Mouse (Mus musculus): Measurements from ENCODE around the gene Arntl. TPM values are rescaled to one million over a fixed set of nuclear protein-coding genes. Genes with fewer than 3 reads are reported as not detected.

Gene Arntl
- polyA plus RNA-seq, 1 experiment from 2014 or later, result 12.4 TPM

GRCm38 (mm10) chr7:113241901-113242661, 34.8 kb downstream of the Arntl start:
- Histone ChIP-seq H3K4me1 (ENCODE audit: control insufficient read depth, insufficient read depth, low read length) (peaks cover 42% of the 10 kb centered on the region), H3K4me3 (ENCODE audit: low read length) (no peak overlapping the region), H3K36me3 (ENCODE audit: control insufficient read depth, insufficient read depth) (no peaks in the 10 kb centered on the region), H3K4me2 (ENCODE audit: low read depth, low read length) (no peak overlapping the region), H3K27ac (ENCODE audit: low read length) (peak overlapping the region; percentile 70), H3K9ac (ENCODE audit: low read length) (0 out of 2 replicates have a peak overlapping the region, but pooled peaks have one; percentile 12), H3K9me3 (replicated peaks; ENCODE audit: control insufficient read depth, low read length) (no peaks in the 10 kb centered on the region), H3K27me3 (ENCODE audit: control insufficient read depth, insufficient read depth, low read length) (no peaks in the 10 kb centered on the region)
- ATAC-seq (replicated peaks; ENCODE audit: extremely low read depth, insufficient read depth, low FRiP score), result no peak; the same call in 1 of the 2 replicates
- 52% methylated on average over 12 of the region's 12 CpGs for WGBS

GRCm38 (mm10) chr7:113242688-113243087, 35.4 kb downstream of the Arntl start:
- Histone ChIP-seq H3K36me3 (ENCODE audit: control insufficient read depth, insufficient read depth) (no peaks in the 10 kb centered on the region), H3K4me3 (ENCODE audit: low read length) (no peak overlapping the region), H3K9me3 (replicated peaks; ENCODE audit: control insufficient read depth, low read length) (no peaks in the 10 kb centered on the region), H3K27me3 (ENCODE audit: control insufficient read depth, insufficient read depth, low read length) (no peaks in the 10 kb centered on the region), H3K9ac (ENCODE audit: low read length) (0 out of 2 replicates have a peak overlapping the region, but pooled peaks have one; percentile 12), H3K4me1 (ENCODE audit: control insufficient read depth, insufficient read depth, low read length) (peaks cover 42% of the 10 kb centered on the region), H3K4me2 (ENCODE audit: low read depth, low read length) (no peak overlapping the region), H3K27ac (ENCODE audit: low read length) (peak overlapping the region; percentile 70)
- ATAC-seq (replicated peaks; ENCODE audit: extremely low read depth, insufficient read depth, low FRiP score), result no peak
- 30% methylated on average over 6 of the region's 6 CpGs for WGBS

GRCm38 (mm10) chr7:113245144-113245543, 37.9 kb downstream of the Arntl start:
- no peaks in the 10 kb centered on the region for H3K27me3 ChIP-seq (ENCODE audit: control insufficient read depth, insufficient read depth, low read length)
- no peaks in the 10 kb centered on the region for H3K36me3 ChIP-seq (ENCODE audit: control insufficient read depth, insufficient read depth)
- no peak overlapping the region for H3K4me3 ChIP-seq (ENCODE audit: low read length)
- no peak for ATAC-seq (replicated peaks; ENCODE audit: extremely low read depth, insufficient read depth, low FRiP score)
- no peak overlapping the region for H3K27ac ChIP-seq (ENCODE audit: low read length)
- H3K9ac ChIP-seq (ENCODE audit: low read length), result no peak overlapping the region
- no peak overlapping the region for H3K4me2 ChIP-seq (ENCODE audit: low read depth, low read length)
- H3K9me3 ChIP-seq (replicated peaks; ENCODE audit: control insufficient read depth, low read length), result no peaks in the 10 kb centered on the region
- 73% methylated on average over 5 of the region's 5 CpGs for WGBS
- peaks cover 46% of the 10 kb centered on the region for H3K4me1 ChIP-seq (ENCODE audit: control insufficient read depth, insufficient read depth, low read length)

GRCm38 (mm10) chr7:113246512-113246911, 39.2 kb downstream of the Arntl start:
- H3K4me3 ChIP-seq (ENCODE audit: low read length), result no peak overlapping the region
- ATAC-seq (replicated peaks; ENCODE audit: extremely low read depth, insufficient read depth, low FRiP score), result no peak
- 78% methylated on average over 4 of the region's 4 CpGs for WGBS
- H3K27ac ChIP-seq (ENCODE audit: low read length), result no peak overlapping the region
- peaks cover 44% of the 10 kb centered on the region for H3K4me1 ChIP-seq (ENCODE audit: control insufficient read depth, insufficient read depth, low read length)
- no peak overlapping the region for H3K9ac ChIP-seq (ENCODE audit: low read length)
- no peaks in the 10 kb centered on the region for H3K36me3 ChIP-seq (ENCODE audit: control insufficient read depth, insufficient read depth)
- H3K9me3 ChIP-seq (replicated peaks; ENCODE audit: control insufficient read depth, low read length), result no peaks in the 10 kb centered on the region
- H3K27me3 ChIP-seq (ENCODE audit: control insufficient read depth, insufficient read depth, low read length), result no peaks in the 10 kb centered on the region
- no peak overlapping the region for H3K4me2 ChIP-seq (ENCODE audit: low read depth, low read length)

- Histone ChIP-seq H3K4me2 (ENCODE audit: low read depth, low read length) (no peak overlapping the region), H3K4me3 (ENCODE audit: low read length) (no peak overlapping the region), H3K4me1 (ENCODE audit: control insufficient read depth, insufficient read depth, low read length) (peaks cover 44% of the 10 kb centered on the region), H3K27me3 (ENCODE audit: control insufficient read depth, insufficient read depth, low read length) (no peaks in the 10 kb centered on the region), H3K27ac (ENCODE audit: low read length) (no peak overlapping the region), H3K36me3 (ENCODE audit: control insufficient read depth, insufficient read depth) (no peaks in the 10 kb centered on the region), H3K9me3 (replicated peaks; ENCODE audit: control insufficient read depth, low read length) (no peaks in the 10 kb centered on the region), H3K9ac (ENCODE audit: low read length) (no peak overlapping the region)
- 70% methylated on average over 5 of the region's 5 CpGs for WGBS
- ATAC-seq (replicated peaks; ENCODE audit: extremely low read depth, insufficient read depth, low FRiP score), result no peak
Measured at GRCm38 (mm10) chr7:113247167-113247566, 39.9 kb downstream of the Arntl start.

- Histone ChIP-seq H3K9me3 (replicated peaks; ENCODE audit: control insufficient read depth, low read length) (no peaks in the 10 kb centered on the region), H3K4me2 (ENCODE audit: low read depth, low read length) (peak overlapping the region; percentile 36), H3K27ac (ENCODE audit: low read length) (peak overlapping the region; percentile 97), H3K4me3 (ENCODE audit: low read length) (no peak overlapping the region), H3K27me3 (ENCODE audit: control insufficient read depth, insufficient read depth, low read length) (no peaks in the 10 kb centered on the region), H3K9ac (ENCODE audit: low read length) (no peak overlapping the region), H3K4me1 (ENCODE audit: control insufficient read depth, insufficient read depth, low read length) (peaks cover 39% of the 10 kb centered on the region), H3K36me3 (ENCODE audit: control insufficient read depth, insufficient read depth) (no peaks in the 10 kb centered on the region)
- no peak; the same call in 1 of the 2 replicates for ATAC-seq (replicated peaks; ENCODE audit: extremely low read depth, insufficient read depth, low FRiP score)
- 43% methylated on average over 16 of the region's 16 CpGs for WGBS
Measured at GRCm38 (mm10) chr7:113249134-113249825, 42.0 kb downstream of the Arntl start.

- Histone ChIP-seq H3K36me3 (ENCODE audit: control insufficient read depth, insufficient read depth) (no peaks in the 10 kb centered on the region), H3K4me3 (ENCODE audit: low read length) (no peak overlapping the region), H3K27ac (ENCODE audit: low read length) (peak overlapping the region; percentile 97), H3K4me2 (ENCODE audit: low read depth, low read length) (peak overlapping the region; percentile 47), H3K27me3 (ENCODE audit: control insufficient read depth, insufficient read depth, low read length) (no peaks in the 10 kb centered on the region), H3K4me1 (ENCODE audit: control insufficient read depth, insufficient read depth, low read length) (peaks cover 43% of the 10 kb centered on the region), H3K9ac (ENCODE audit: low read length) (peak overlapping the region; percentile 51), H3K9me3 (replicated peaks; ENCODE audit: control insufficient read depth, low read length) (no peaks in the 10 kb centered on the region)
- ATAC-seq (replicated peaks; ENCODE audit: extremely low read depth, insufficient read depth, low FRiP score), result peak; percentile 83
- WGBS, result 28% methylated on average over 3 of the region's 3 CpGs
Measured at GRCm38 (mm10) chr7:113250433-113250991, 43.2 kb downstream of the Arntl start.

- no peaks in the 10 kb centered on the region for H3K27me3 ChIP-seq (ENCODE audit: control insufficient read depth, insufficient read depth, low read length)
- ATAC-seq (replicated peaks; ENCODE audit: extremely low read depth, insufficient read depth, low FRiP score), result peak; percentile 89
- H3K9me3 ChIP-seq (replicated peaks; ENCODE audit: control insufficient read depth, low read length), result no peaks in the 10 kb centered on the region
- WGBS, result 43% methylated on average over 3 of the region's 3 CpGs
- H3K4me3 ChIP-seq (ENCODE audit: low read length), result no peak overlapping the region
- peak overlapping the region; percentile 51 for H3K9ac ChIP-seq (ENCODE audit: low read length)
- peak overlapping the region; percentile 47 for H3K4me2 ChIP-seq (ENCODE audit: low read depth, low read length)
- H3K4me1 ChIP-seq (ENCODE audit: control insufficient read depth, insufficient read depth, low read length), result peaks cover 47% of the 10 kb centered on the region
- no peaks in the 10 kb centered on the region for H3K36me3 ChIP-seq (ENCODE audit: control insufficient read depth, insufficient read depth)
- H3K27ac ChIP-seq (ENCODE audit: low read length), result peak overlapping the region; percentile 97
Measured at GRCm38 (mm10) chr7:113251001-113251400, 43.7 kb downstream of the Arntl start.

- Histone ChIP-seq H3K4me3 (ENCODE audit: low read length) (no peak overlapping the region), H3K27ac (ENCODE audit: low read length) (peak overlapping the region; percentile 97), H3K4me2 (ENCODE audit: low read depth, low read length) (peak overlapping the region; percentile 47), H3K27me3 (ENCODE audit: control insufficient read depth, insufficient read depth, low read length) (no peaks in the 10 kb centered on the region), H3K9ac (ENCODE audit: low read length) (peak overlapping the region; percentile 37), H3K9me3 (replicated peaks; ENCODE audit: control insufficient read depth, low read length) (no peaks in the 10 kb centered on the region), H3K4me1 (ENCODE audit: control insufficient read depth, insufficient read depth, low read length) (peaks cover 47% of the 10 kb centered on the region), H3K36me3 (ENCODE audit: control insufficient read depth, insufficient read depth) (no peaks in the 10 kb centered on the region)
- WGBS, result 40% methylated on average over 6 of the region's 6 CpGs
- ATAC-seq (replicated peaks; ENCODE audit: extremely low read depth, insufficient read depth, low FRiP score), result no peak
Measured at GRCm38 (mm10) chr7:113251554-113251953, 44.3 kb downstream of the Arntl start.

All from heart, embryonic 16.5 days (tissue).